Mouse (Mus musculus) heart, postnatal 0 days (tissue): ENCODE data around the gene Pam. TPM values are rescaled to one million over a fixed set of nuclear protein-coding genes. Genes with fewer than 3 reads are reported as not detected.
A peak's percentile ranks its signal among the peaks of the same experiment; 100 is the strongest.
"Not testable (repeated sequence)": the region's sequence is repeated elsewhere in the genome, so short reads cannot be mapped to it uniquely, and the experiment has no call there.

Experiments
- ATAC-seq: fragments of 200-750 bp; cut with Nextera tagmentation; 2 replicates; pipeline ENCODE4 v1.8.0; 2017; ENCODE audit warnings: low read depth, moderate number of reproducible peaks, moderate library complexity; ENCODE audit not compliant: insufficient read depth
- DNase-seq: peaks from one replicate; pipeline ENCODE4 v3.0.0-alpha.2; 2016; ENCODE audit warnings: low spot score
- H3K27ac ChIP-seq: fragments of 300-500 bp; sonication (generic); 2 replicates; pipeline ENCODE4 v1.5.1; 2014; ENCODE audit warnings: low read depth, mild to moderate bottlenecking
- H3K27me3 ChIP-seq: fragments of 300-500 bp; sonication (generic); 2 replicates; pipeline ENCODE4 v1.6.1; 2014; ENCODE audit warnings: low read length, mixed read lengths; ENCODE audit not compliant: control insufficient read depth, insufficient read depth
- H3K36me3 ChIP-seq: fragments of 300-500 bp; sonication (generic); replicated peaks from 2 replicates; pipeline ENCODE4 v1.6.1; 2014; ENCODE audit warnings: low read length, mixed read lengths; ENCODE audit not compliant: control insufficient read depth, insufficient read depth
- H3K4me1 ChIP-seq: fragments of 300-500 bp; sonication (generic); 2 replicates; pipeline ENCODE4 v1.6.1; 2014; ENCODE audit warnings: antibody characterized with exemption; ENCODE audit not compliant: control insufficient read depth, insufficient read depth
- H3K4me2 ChIP-seq: fragments of 300-500 bp; sonication (generic); 2 replicates; pipeline ENCODE4 v1.6.1; 2014; ENCODE audit warnings: low read depth, mild to moderate bottlenecking, low read length, moderate library complexity
- H3K4me3 ChIP-seq: fragments of 300-500 bp; sonication (generic); 2 replicates; pipeline ENCODE4 v1.5.1; 2014; ENCODE audit warnings: low read depth, low read length
- H3K9ac ChIP-seq: fragments of 300-500 bp; sonication (generic); replicated peaks from 2 replicates; pipeline ENCODE4 v1.6.1; 2014; ENCODE audit warnings: low read depth, low read length, mixed read lengths
- H3K9me3 ChIP-seq: fragments of 300-500 bp; sonication (generic); replicated peaks from 2 replicates; pipeline ENCODE4 v1.6.1; 2016; ENCODE audit warnings: low read length; ENCODE audit not compliant: control insufficient read depth
- CTCF ChIP-seq: IDR thresholded peaks from 2 replicates; pipeline ENCODE4 v1.5.1; 2016; ENCODE audit warnings: antibody characterized with exemption, control low read depth, low read depth
- EP300 ChIP-seq: IDR thresholded peaks from 2 replicates; pipeline ENCODE4 v1.6.1; 2016; ENCODE audit warnings: antibody characterized with exemption, low read depth
- WGBS: fragments of 180-500 bp; shearing (Covaris S2); extraction: QIAGEN DNeasy Blood & Tissue Kit; methylation state at CpG from one replicate; pipeline ENCODE4 v1.1.7; 2014; 5-methylcytosine and 5-hydroxymethylcytosine counted together
- polyA plus RNA-seq: library from polyadenylated mRNA; unstranded; fragments of >200 nt; fragmentation: Nextera tagmentation; extraction: Ambion mirVana; gene quantifications from 2 replicates; pipeline ENCODE4 v1.2.1, GENCODE M21; 2015
- total RNA-seq: library from RNA; depleted of rRNA; stranded (reverse); fragments of >200 nt; gene quantifications from 2 replicates; pipeline ENCODE4 v1.2.3, GENCODE M21; 2014; ENCODE audit warnings: low replicate concordance

Gene Pam
- total and polyA plus RNA-seq, 2 experiments from 2014 or later, result 804 to 1,082 TPM

DNA sequence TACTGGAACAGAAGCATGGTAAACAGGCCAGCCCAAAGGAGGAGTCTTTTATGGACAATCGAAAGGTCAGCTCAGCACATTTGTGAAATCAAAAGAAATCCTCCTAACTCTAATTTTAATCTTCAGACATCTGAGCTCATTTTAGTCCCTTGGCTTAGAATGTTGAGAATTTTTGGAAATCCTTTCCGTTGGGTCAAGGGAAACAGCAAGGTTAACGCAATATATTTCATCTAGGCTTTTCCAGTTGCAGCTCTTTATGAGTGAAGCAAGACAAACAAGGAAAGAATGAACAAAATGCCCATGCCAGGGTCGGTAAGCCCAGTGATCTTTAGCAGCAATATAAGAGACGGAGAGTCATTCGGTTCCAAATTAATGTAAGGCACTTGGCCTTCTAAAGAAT is 135.3 kb downstream of the Pam start:
- Histone ChIP-seq H3K4me1 (peaks cover 39% of the 10 kb centered on the region), H3K27me3 (no peaks in the 10 kb centered on the region), H3K27ac (no peak overlapping the region), H3K36me3 (peaks cover 13% of the 10 kb centered on the region), H3K4me2 (no peak overlapping the region), H3K4me3 (no peak overlapping the region), H3K9ac (no peak overlapping the region), H3K9me3 (no peaks in the 10 kb centered on the region)
- TF ChIP-seq CTCF (no peak), EP300 (no peak)
- 87% methylated on average over 6 of the region's 6 CpGs for WGBS
- DNase-seq (no peak), ATAC-seq (no peak)

DNA sequence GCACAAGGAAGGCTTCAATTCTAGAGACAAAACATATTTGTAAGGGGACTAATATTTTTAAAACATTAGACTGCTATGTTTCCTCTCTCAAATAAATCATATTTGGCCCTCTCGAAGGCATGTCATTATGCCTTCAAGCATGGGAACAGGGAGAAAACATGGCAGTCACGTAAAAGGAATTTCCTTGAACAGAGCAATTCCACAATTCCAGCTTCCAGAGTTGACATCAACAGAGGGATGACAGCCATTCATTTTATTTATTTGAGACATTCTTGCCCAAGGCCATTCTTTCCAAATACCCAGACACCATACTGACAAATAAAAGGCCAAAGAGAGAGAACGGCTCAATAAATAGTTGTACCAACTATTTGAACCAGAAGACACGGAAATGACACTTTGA is 136.7 kb downstream of the Pam start:
- no peak overlapping the region for H3K4me2 ChIP-seq
- WGBS, result 93% methylated on average over 4 of the region's 4 CpGs
- peaks cover 34% of the 10 kb centered on the region for H3K4me1 ChIP-seq
- H3K27me3 ChIP-seq, result no peaks in the 10 kb centered on the region
- H3K27ac ChIP-seq, result no peak overlapping the region
- no peak for TF ChIP-seq CTCF
- no peak for TF ChIP-seq EP300
- DNase-seq, result no peak
- ATAC-seq, result no peak
- no peak overlapping the region for H3K4me3 ChIP-seq
- no peak overlapping the region for H3K9ac ChIP-seq
- no peaks in the 10 kb centered on the region for H3K9me3 ChIP-seq
- H3K36me3 ChIP-seq, result peaks cover 13% of the 10 kb centered on the region

DNA sequence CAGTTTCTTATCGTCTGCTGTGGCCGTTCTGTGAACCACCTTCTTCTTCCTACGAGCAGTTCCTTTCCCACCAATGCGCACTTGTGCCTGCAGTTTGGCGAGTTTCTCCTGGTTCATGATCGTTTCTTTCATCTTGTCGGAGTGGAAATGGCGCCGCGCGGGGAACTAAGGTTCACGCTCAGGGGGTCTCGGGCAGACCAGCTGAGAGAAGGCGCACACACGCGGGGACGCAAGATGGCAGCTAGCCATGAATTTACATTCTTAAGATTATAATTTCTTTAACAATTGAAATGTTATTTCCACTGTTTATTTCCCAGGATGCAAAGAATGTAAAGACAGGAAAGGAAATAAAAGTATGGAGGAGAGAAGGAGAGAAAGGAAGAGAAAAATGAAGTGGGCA is 146.2 kb downstream of the Pam start:
- not testable (repeated sequence) for H3K27me3 ChIP-seq, H3K36me3 ChIP-seq, H3K4me1 ChIP-seq, H3K9ac ChIP-seq, H3K27ac ChIP-seq, H3K9me3 ChIP-seq, H3K4me3 ChIP-seq, H3K4me2 ChIP-seq, DNase-seq, ATAC-seq
- 84% methylated on average over 17 of the region's 17 CpGs for WGBS

DNA sequence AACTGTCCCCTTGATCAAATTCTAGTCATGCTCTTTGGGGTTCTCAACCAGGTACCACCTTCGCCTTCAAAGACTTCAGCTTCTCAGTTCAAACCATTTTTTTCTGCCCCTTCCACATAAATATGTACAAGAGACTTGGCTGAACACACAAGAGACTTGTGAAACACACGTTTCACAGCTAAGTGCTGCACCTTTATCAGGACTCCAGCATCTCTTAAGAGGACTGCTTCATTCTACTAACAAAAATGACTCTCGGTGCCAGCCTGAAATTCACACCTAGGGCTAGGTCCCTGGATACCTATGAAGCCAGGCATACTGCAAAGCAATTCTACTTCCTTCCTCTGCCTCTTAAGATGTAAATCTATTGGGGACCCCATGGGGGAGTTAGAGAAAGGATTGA is 148.3 kb downstream of the Pam start:
- H3K4me3 ChIP-seq, result no peak overlapping the region
- 0 out of 2 replicates have a peak, but pooled peaks cover 5% of the 10 kb centered on the region for H3K36me3 ChIP-seq
- DNase-seq (no peak), ATAC-seq (no peak)
- H3K4me1 ChIP-seq, result peaks cover 12% of the 10 kb centered on the region
- no peaks in the 10 kb centered on the region for H3K27me3 ChIP-seq
- H3K9ac ChIP-seq, result no peak overlapping the region
- TF ChIP-seq EP300, result no peak
- TF ChIP-seq CTCF, result no peak
- no peak overlapping the region for H3K27ac ChIP-seq
- H3K9me3 ChIP-seq, result no peaks in the 10 kb centered on the region
- 61% methylated on average over 3 of the region's 3 CpGs for WGBS
- no peak overlapping the region for H3K4me2 ChIP-seq

DNA sequence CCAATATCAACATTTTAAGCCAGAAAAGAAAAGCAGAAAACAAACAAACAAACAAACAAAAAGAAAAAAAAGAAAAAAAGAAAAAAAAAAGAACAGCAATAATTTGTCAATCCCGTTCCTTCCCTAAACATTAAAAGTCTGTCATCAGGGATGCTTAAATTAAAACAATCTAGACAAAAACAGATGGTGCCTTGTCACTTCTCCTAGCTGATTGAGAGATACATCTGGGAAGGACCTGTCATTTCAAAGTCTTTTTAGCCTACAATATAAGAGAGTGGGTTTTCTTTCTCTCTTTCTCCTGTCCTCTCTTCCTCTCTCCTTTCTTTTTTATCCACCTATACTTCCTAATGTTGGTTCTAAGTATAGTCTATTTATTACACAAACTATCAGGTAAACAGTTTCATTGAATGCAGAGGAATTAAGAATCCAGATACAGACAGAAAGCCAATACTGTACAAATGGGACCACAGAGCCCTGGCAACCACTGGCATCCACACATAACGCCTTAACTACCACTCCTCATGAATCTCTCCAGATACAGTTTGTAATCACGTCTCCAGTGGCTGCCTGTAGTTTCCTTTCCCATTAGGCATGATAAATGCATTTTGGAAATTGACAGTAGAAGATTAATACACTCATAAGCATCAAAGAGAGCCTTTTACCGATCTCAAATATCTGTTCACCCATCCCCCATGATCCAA is 151.4 kb downstream of the Pam start:
- Histone ChIP-seq H3K4me1 (peaks cover 12% of the 10 kb centered on the region), H3K4me2 (no peak overlapping the region), H3K9me3 (no peaks in the 10 kb centered on the region), H3K9ac (0 out of 2 replicates have a peak overlapping the region, but pooled peaks have one; percentile 20), H3K4me3 (no peak overlapping the region), H3K36me3 (0 out of 2 replicates have a peak, but pooled peaks cover 5% of the 10 kb centered on the region), H3K27ac (no peak overlapping the region), H3K27me3 (no peaks in the 10 kb centered on the region)
- ATAC-seq, result no peak
- TF ChIP-seq EP300 (no peak), CTCF (no peak)
- DNase-seq, result no peak
- WGBS, result 72% methylated on average over 4 of the region's 4 CpGs

DNA sequence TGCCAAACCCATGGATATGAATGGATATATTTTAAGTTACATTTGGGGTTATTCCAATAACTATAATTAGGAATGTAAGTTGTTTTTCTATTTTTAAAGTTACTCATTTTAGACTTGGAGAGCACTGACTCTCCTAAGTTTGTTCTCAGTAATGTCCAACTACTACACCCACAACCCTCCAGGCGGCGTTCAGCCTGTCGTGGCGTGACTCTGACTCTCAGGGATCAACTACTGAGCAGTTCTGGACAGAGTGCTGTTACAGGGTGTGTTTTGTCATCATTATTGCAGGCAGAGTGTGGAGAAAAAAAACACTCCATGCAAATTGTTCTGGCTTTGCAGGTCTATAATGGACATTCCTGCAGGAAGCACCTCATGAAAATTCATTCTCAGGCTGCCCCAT is 152.0 kb downstream of the Pam start:
- Histone ChIP-seq H3K9ac (0 out of 2 replicates have a peak overlapping the region, but pooled peaks have one; percentile 20), H3K9me3 (no peaks in the 10 kb centered on the region), H3K4me3 (no peak overlapping the region), H3K4me1 (peaks cover 12% of the 10 kb centered on the region), H3K4me2 (no peak overlapping the region), H3K36me3 (0 out of 2 replicates have a peak, but pooled peaks cover 8% of the 10 kb centered on the region), H3K27ac (no peak overlapping the region), H3K27me3 (no peaks in the 10 kb centered on the region)
- ATAC-seq, result no peak
- DNase-seq, result no peak
- no peak for TF ChIP-seq CTCF
- WGBS, result 44% methylated on average over 4 of the region's 4 CpGs
